Mouse (Mus musculus) midbrain, embryonic 15.5 days (tissue): ENCODE results near the gene Srsf4. TPM values are rescaled to one million over a fixed set of nuclear protein-coding genes. Genes with fewer than 3 reads are reported as not detected.
A peak's percentile ranks its signal among the peaks of the same experiment; 100 is the strongest.

Experiments used
- ATAC-seq: fragments of 200-750 bp; cut with Nextera tagmentation; replicated peaks from 2 replicates; pipeline ENCODE4 v1.8.0; 2017; ENCODE audit warnings: moderate TSS enrichment
- H3K27ac ChIP-seq: fragments of 300-500 bp; sonication (generic); 2 replicates; pipeline ENCODE4 v1.5.1; 2015; ENCODE audit warnings: mild to moderate bottlenecking, inconsistent platforms
- H3K27me3 ChIP-seq: fragments of 300-500 bp; sonication (generic); replicated peaks from 2 replicates; pipeline ENCODE4 v1.6.1; 2015; ENCODE audit warnings: inconsistent platforms
- H3K36me3 ChIP-seq: fragments of 300-500 bp; sonication (generic); replicated peaks from 2 replicates; pipeline ENCODE4 v1.6.1; 2015; ENCODE audit warnings: inconsistent platforms
- H3K4me1 ChIP-seq: fragments of 300-500 bp; sonication (generic); 2 replicates; pipeline ENCODE4 v1.6.1; 2015; ENCODE audit warnings: inconsistent platforms
- H3K4me2 ChIP-seq: fragments of 300-500 bp; sonication (generic); 2 replicates; pipeline ENCODE4 v1.6.1; 2015; ENCODE audit warnings: inconsistent platforms, mild to moderate bottlenecking, moderate library complexity
- H3K4me3 ChIP-seq: fragments of 300-500 bp; sonication (generic); 2 replicates; pipeline ENCODE4 v1.5.1; 2015; ENCODE audit warnings: mild to moderate bottlenecking, inconsistent platforms
- H3K9ac ChIP-seq: fragments of 300-500 bp; sonication (generic); 2 replicates; pipeline ENCODE4 v1.6.1; 2015; ENCODE audit warnings: mild to moderate bottlenecking, inconsistent platforms
- H3K9me3 ChIP-seq: fragments of 300-500 bp; sonication (generic); 2 replicates; pipeline ENCODE4 v1.6.1; 2016; ENCODE audit warnings: inconsistent platforms
- WGBS: fragments of 180-500 bp; shearing (Covaris S2); methylation state at CpG from one replicate; pipeline ENCODE4 v1.1.7; 2015; ENCODE audit warnings: mixed read lengths; 5-methylcytosine and 5-hydroxymethylcytosine counted together
- polyA plus RNA-seq: library from polyadenylated mRNA; unstranded; fragments of >200 nt; fragmentation: Nextera tagmentation; extraction: Ambion mirVana; gene quantifications from 2 replicates; pipeline ENCODE4 v1.2.1, GENCODE M21; 2015

Gene Srsf4
- polyA plus RNA-seq, 1 experiment from 2014 or later: 117 TPM

DNA sequence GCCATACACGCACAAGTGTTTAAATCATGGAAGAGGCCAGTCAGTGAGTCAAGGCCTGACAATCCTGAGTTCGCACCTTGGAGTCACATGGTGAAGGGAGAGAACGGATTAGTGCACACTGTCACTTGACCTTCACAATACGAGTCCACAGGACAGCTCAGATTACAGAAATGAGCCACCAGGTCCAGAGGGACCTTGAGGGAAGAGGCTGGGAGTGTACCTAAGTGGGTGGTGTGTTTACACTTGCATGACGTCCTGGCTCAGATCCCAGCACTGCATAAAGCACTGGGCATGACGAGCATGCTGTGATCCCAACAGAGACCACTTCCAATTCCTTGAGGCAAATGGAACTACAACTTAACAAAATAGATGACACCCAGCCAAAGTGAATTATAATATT, 33.0 kb downstream of the Srsf4 start:
- Histone ChIP-seq H3K9ac (no peak overlapping the region), H3K27me3 (no peaks in the 10 kb centered on the region), H3K36me3 (peaks cover 8% of the 10 kb centered on the region; the same call in 1 of the 2 replicates), H3K4me3 (no peak overlapping the region), H3K9me3 (no peaks in the 10 kb centered on the region), H3K4me1 (peaks cover 14% of the 10 kb centered on the region), H3K4me2 (no peak overlapping the region), H3K27ac (no peak overlapping the region)
- 75% methylated on average over 6 of the region's 6 CpGs for WGBS
- ATAC-seq: no peak

DNA sequence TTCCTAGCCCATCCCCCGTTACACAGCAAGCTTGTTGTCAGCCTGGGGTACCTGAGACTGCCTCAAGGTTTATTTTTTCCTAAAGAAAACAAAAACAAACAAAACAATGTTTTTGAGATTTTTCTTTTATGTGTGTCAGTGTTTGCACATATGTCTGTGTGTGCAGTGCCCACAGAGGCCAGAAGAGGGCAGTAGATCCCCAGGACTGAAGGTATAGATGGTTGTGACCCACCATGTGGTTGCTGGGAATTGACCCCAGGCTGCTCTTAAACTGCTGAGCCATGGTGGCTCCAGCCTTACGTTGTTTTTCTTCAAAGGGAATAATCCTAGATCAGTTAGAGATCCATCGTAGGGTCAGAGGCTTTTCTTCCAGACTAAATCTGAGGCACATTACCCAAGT, 34.5 kb downstream of the Srsf4 start:
- Histone ChIP-seq H3K4me1 (peaks cover 14% of the 10 kb centered on the region), H3K27me3 (peaks cover 7% of the 10 kb centered on the region), H3K4me3 (no peak overlapping the region), H3K36me3 (0 out of 2 replicates have a peak, but pooled peaks cover 4% of the 10 kb centered on the region), H3K9ac (no peak overlapping the region), H3K9me3 (no peaks in the 10 kb centered on the region), H3K4me2 (no peak overlapping the region), H3K27ac (no peak overlapping the region)
- no peak for ATAC-seq
- 84% methylated on average over 3 of the region's 3 CpGs for WGBS

DNA sequence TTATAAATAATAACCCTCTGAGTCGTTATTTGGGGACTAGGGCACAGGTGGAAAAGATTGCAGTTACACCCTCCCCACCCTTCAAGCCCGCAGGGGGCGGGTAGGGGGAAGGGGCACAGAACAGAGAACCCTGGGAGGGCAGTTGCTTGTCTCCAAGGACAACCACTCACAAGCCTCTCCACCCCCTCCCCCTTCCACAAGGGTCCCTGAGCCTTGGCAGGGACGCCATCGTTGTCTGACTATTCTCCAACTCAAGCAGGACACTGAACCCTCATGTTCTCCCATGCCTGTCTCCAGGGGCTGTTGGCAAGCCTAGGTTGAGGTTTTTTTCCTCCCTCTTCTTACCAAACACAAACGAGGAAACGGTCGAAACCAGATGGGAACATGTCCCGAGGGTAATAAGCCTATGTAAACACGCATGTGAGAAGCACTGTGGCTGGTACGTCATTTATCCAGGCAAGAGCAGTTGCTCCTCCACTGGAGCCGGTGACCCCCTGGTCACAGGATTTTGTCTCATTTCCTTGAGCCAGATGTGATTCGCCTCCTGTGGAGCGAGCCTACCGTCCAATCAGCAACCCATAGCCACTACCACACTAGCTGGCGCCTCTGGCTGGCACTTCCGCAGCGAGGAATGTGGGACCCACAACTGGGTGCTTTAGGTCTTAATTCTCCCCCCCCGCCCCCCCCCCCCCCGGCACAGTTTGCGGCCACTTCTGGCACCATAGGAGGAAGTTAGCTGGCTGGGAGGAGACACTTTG, 37.0 kb downstream of the Srsf4 start:
- Histone ChIP-seq H3K9me3 (no peaks in the 10 kb centered on the region), H3K4me1 (peaks cover 22% of the 10 kb centered on the region), H3K4me2 (peak overlapping the region; percentile 21), H3K27ac (no peak overlapping the region), H3K36me3 (0 out of 2 replicates have a peak, but pooled peaks cover under 1% of the 10 kb centered on the region), H3K27me3 (peaks cover 27% of the 10 kb centered on the region), H3K9ac (no peak overlapping the region), H3K4me3 (no peak overlapping the region)
- no peak for ATAC-seq
- 11% methylated on average over 18 of the region's 21 CpGs for WGBS

DNA sequence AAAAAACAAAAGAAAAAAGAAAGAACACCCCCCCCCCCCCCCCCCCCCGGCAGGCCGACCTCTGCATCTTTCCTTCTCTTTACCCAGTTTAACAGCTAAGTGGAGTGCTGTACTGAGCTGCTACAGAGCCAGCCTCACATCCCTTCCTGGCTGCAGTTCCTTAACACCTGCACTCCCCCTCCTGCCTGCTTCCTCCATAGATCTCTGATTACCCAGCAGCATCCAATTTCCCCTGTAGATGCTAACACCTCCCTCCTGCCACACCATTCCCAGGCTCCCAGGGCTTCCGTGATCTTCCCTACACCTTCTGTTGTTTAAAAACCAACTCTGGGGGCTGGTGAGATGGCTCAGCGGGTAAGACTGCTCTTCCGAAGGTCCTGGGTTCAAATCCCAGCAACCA, 38.1 kb downstream of the Srsf4 start:
- WGBS: 72% methylated on average over 5 of the region's 5 CpGs
- Histone ChIP-seq H3K4me1 (peaks cover 32% of the 10 kb centered on the region), H3K9ac (no peak overlapping the region), H3K27me3 (peaks cover 38% of the 10 kb centered on the region), H3K36me3 (no peaks in the 10 kb centered on the region), H3K4me3 (no peak overlapping the region), H3K27ac (no peak overlapping the region), H3K4me2 (no peak overlapping the region), H3K9me3 (no peaks in the 10 kb centered on the region)
- no peak for ATAC-seq

DNA sequence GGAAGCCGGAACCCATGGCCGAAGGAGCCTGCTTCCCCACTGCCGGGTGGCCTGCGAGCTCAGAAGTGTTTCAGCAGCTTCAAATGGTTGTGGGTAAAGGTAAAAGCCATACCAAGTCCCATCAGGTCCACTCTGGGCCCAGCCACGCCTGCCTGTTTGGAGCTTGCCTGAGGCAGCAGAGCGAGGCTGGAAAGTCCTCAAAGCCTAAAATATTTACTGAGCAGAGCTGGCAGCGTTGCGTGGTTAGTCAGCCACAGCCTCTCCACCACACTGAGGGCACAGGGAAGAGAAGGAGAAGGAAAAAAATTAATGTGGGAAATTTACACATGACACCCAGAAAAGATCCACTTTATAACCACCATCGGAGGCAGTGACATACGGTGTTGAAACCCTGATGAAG, 40.1 kb downstream of the Srsf4 start:
- WGBS: 61% methylated on average over 10 of the region's 10 CpGs
- Histone ChIP-seq H3K27me3 (peaks cover 57% of the 10 kb centered on the region), H3K4me2 (no peak overlapping the region), H3K9ac (no peak overlapping the region), H3K27ac (no peak overlapping the region), H3K9me3 (no peaks in the 10 kb centered on the region), H3K4me1 (peaks cover 32% of the 10 kb centered on the region), H3K4me3 (no peak overlapping the region), H3K36me3 (no peaks in the 10 kb centered on the region)
- ATAC-seq: no peak

DNA sequence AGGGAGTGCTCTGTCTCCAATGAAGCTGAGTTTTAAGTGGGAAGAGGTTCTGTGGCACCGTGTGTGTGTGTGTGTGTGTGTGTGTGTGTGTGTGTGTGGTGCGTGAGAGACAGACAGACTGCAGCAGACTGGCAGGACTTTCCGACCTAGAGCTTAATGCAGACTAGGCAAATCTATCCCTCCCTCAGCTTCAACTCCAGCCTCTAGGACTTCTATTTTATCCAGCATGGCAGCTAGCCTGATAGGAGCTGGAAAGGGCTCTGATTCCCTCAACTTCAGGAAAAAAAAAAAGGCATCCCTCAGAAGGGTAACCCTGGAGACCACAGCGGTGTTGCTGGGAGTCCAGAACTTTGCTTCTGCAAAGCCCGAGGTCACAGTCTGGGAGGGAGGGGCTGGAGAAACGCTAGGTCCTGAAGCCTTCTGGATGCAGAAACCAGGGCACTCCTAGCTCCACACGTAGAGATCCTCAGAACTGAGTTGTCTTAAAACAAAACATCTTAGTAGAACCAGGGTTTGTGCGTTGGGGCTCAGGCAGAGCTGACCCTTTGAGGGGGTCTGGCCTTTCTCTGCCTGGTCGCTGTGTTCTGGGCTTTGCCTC, 40.7 kb downstream of the Srsf4 start:
- peaks cover 63% of the 10 kb centered on the region for H3K27me3 ChIP-seq
- ATAC-seq: no peak
- peaks cover 32% of the 10 kb centered on the region for H3K4me1 ChIP-seq
- no peak overlapping the region for H3K4me2 ChIP-seq
- no peaks in the 10 kb centered on the region for H3K36me3 ChIP-seq
- WGBS: 9% methylated on average over 9 of the region's 9 CpGs
- no peak overlapping the region for H3K4me3 ChIP-seq
- no peaks in the 10 kb centered on the region for H3K9me3 ChIP-seq
- H3K27ac ChIP-seq: no peak overlapping the region
- no peak overlapping the region for H3K9ac ChIP-seq

DNA sequence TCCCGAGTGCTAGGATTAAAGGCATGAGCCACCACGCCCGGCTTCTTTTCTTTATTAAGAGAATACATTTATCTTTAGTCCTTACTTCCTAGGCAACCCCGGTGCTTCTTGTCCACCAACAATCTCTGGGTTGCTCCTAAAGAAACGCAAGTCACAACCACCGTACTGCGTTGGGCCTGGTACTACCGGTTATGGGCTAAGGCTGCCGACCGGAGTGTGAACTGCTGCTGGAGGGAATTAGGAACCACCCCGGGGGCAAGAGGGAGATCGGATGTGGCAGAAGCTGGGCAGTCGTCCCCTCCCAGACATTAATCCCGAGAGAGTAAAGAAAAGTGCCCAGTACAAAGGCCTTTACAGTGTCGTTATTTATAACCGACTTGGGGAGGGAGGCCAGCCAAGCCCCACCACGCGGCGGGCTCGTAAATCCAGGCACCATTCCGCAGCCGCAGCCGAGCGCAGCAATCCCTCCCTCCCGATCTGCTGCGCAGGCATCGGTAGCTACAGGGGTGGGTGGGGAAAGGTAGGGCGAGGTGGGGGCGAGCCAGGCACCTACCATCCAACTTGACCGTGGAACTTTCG, 41.6 kb downstream of the Srsf4 start:
- H3K9me3 ChIP-seq: no peaks in the 10 kb centered on the region
- peak overlapping the region; percentile 49 for H3K4me2 ChIP-seq
- H3K4me1 ChIP-seq: peaks cover 28% of the 10 kb centered on the region
- no peaks in the 10 kb centered on the region for H3K36me3 ChIP-seq
- WGBS: 2% methylated on average over 31 of the region's 31 CpGs
- peaks cover 71% of the 10 kb centered on the region for H3K27me3 ChIP-seq
- H3K4me3 ChIP-seq: peak overlapping the region; percentile 21
- no peak for ATAC-seq
- peak overlapping the region; percentile 36 for H3K9ac ChIP-seq
- H3K27ac ChIP-seq: no peak overlapping the region

DNA sequence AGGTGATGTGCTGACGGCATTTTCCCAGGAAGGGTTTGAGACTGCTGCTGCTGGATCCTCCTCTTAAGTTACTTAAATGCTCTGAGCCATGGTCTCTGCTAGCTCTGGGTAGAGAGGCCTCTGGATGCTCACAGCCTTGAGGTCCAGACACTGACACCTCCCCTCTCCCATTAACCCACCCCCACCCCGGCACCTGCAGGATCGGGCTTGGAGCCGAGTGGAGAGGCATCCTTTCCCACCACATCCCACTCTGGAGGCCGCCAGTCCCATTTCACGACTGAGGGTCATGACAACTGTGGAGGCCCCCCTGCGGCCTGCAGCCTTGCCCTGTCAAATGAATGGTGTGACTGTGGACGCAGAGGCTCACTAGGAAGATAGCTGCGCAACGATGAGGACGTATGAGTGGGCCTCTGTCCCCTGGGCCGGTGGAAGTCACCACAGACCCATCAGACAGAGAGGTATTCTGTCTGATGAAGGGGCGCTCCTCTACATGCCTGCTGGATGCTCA, 42.5 kb downstream of the Srsf4 start:
- Histone ChIP-seq H3K27ac (no peak overlapping the region), H3K4me3 (no peak overlapping the region), H3K4me1 (peaks cover 27% of the 10 kb centered on the region), H3K9me3 (no peaks in the 10 kb centered on the region), H3K9ac (no peak overlapping the region), H3K27me3 (peaks cover 80% of the 10 kb centered on the region), H3K4me2 (no peak overlapping the region), H3K36me3 (no peaks in the 10 kb centered on the region)
- ATAC-seq: no peak
- WGBS: 19% methylated on average over 13 of the region's 13 CpGs

DNA sequence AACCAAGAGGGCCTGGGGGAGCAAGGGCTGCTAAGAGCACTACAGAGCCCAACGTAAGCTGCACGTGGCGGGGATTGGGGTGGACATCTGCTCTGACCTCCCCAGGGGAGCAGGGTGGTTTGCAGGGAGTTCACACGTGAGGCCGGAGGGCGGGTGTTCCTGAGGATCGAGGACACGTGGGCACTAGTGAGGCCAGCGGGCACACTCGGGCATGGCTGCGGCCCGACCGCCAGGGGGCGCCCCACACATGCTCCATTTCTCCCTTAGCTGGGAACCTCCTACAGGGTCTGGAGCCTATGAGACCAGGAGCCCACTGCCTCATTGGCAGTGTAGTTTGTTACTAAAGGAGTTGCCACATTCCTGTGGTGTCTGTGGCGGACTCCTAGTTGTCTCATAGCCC, 43.0 kb downstream of the Srsf4 start:
- Histone ChIP-seq H3K4me1 (peaks cover 29% of the 10 kb centered on the region), H3K9ac (no peak overlapping the region), H3K36me3 (no peaks in the 10 kb centered on the region), H3K9me3 (no peaks in the 10 kb centered on the region), H3K27me3 (peaks cover 86% of the 10 kb centered on the region), H3K27ac (no peak overlapping the region), H3K4me2 (no peak overlapping the region), H3K4me3 (no peak overlapping the region)
- ATAC-seq: no peak
- 7% methylated on average over 15 of the region's 15 CpGs for WGBS

DNA sequence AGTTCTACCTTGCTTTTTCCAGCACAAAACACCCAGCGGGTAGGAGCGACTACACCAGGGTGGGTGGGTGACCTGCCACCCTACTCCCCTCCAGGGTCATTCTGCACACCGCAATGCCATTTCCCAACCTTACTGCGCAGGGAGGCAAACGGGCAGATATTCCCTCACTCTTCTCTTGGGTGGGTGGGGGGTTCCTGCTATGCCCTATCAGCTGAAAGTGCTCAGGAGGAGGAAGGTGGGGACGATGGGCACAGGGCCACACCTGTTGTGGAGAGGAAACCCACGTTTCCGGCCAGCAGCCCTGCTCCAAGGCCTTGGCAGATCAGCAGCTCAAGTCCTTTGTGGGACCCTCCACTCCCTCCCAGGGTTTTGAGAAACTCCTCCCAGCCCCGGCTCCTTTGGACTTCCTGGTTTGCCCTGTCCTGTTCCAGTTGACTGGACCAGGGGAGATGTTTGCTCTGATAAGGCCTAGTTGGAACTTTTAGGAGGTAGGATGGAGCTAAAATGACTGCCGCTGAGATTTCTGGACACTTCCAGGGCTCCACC, 43.7 kb downstream of the Srsf4 start:
- Histone ChIP-seq H3K4me3 (no peak overlapping the region), H3K9ac (no peak overlapping the region), H3K4me1 (peaks cover 36% of the 10 kb centered on the region), H3K9me3 (no peaks in the 10 kb centered on the region), H3K27me3 (peaks cover 91% of the 10 kb centered on the region), H3K36me3 (no peaks in the 10 kb centered on the region), H3K4me2 (no peak overlapping the region), H3K27ac (no peak overlapping the region)
- no peak for ATAC-seq
- 78% methylated on average over 10 of the region's 10 CpGs for WGBS

DNA sequence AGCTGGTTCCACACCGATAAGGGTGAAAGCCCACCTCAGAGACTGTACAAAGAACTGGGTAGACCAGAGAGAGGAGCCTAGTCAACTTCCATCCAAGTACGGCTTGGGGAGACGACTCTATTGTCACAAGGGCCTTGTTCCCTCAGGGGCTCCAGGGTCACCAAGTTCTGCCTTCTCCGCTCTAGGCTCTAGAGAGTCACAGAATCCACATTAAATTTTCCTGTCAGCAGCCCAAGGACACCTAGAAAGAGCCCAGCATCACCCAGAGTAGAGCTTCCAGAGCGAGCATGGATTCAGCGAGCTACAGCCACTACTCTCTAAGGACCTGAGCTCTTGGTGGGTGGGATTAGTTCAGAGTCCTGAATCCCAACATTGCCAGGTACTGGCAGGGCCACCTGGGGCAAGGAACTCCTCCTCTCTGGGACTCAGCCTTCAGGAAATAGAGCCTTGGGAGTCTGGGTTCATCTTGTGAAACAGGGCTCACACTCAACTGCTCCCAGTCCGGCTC, 44.7 kb downstream of the Srsf4 start:
- WGBS: 66% methylated on average over 7 of the region's 7 CpGs
- peaks cover 39% of the 10 kb centered on the region for H3K4me1 ChIP-seq

More for the DNA sequence above, 44.7 kb downstream of the Srsf4 start:
- Histone ChIP-seq H3K36me3 (no peaks in the 10 kb centered on the region), H3K27me3 (peaks cover 93% of the 10 kb centered on the region), H3K27ac (no peak overlapping the region), H3K9me3 (no peaks in the 10 kb centered on the region), H3K4me2 (no peak overlapping the region), H3K4me3 (no peak overlapping the region), H3K9ac (no peak overlapping the region)
- ATAC-seq: no peak
